Mouse (Mus musculus): ENCODE data around the gene Rnps1.

Gene Rnps1

DNA sequence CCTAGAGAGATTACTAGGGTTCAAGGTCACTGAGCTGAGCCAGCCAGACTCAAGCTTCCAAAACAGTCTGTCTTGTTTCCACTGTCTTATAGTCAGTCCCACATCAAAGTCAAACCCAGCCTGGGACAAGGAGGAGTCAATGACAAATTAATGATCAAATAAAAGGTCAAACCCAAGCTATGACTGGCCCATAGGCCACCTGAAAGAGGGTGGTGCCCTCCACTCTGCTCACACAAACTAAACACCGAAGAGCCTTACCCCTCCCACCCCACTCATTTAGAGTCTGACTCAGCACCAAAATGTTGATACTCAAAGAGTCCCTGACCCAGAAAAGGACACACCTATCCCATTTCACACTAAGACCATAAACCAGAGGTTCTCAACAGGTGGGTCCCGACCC is 39.0 kb downstream of the Rnps1 start:
- TF ChIP-seq GATA4 (IDR thresholded peaks at IDR 0.05; ENCODE audit: insufficient replicate concordance, low read length), result no peak

- TF ChIP-seq GATA4 (IDR thresholded peaks at IDR 0.05; ENCODE audit: insufficient replicate concordance, low read length), result no peak
These were observed 39.9 kb downstream of the Rnps1 start for GRCm38 (mm10) chr17:24454218-24454755.

GRCm38 (mm10) chr17:24454756-24455522 is 40.6 kb downstream of the Rnps1 start:
- peak; percentile 23; the same call in 1 of the 2 replicates for TF ChIP-seq GATA4 (IDR thresholded peaks at IDR 0.05; ENCODE audit: insufficient replicate concordance, low read length)

GRCm38 (mm10) chr17:24461580-24461979 is 47.2 kb downstream of the Rnps1 start:
- TF ChIP-seq GATA4 (IDR thresholded peaks at IDR 0.05; ENCODE audit: insufficient replicate concordance, low read length), result no peak

- TF ChIP-seq GATA4 (IDR thresholded peaks at IDR 0.05; ENCODE audit: insufficient replicate concordance, low read length), result no peak
These were observed 48.6 kb downstream of the Rnps1 start for GRCm38 (mm10) chr17:24462932-24463331.

DNA sequence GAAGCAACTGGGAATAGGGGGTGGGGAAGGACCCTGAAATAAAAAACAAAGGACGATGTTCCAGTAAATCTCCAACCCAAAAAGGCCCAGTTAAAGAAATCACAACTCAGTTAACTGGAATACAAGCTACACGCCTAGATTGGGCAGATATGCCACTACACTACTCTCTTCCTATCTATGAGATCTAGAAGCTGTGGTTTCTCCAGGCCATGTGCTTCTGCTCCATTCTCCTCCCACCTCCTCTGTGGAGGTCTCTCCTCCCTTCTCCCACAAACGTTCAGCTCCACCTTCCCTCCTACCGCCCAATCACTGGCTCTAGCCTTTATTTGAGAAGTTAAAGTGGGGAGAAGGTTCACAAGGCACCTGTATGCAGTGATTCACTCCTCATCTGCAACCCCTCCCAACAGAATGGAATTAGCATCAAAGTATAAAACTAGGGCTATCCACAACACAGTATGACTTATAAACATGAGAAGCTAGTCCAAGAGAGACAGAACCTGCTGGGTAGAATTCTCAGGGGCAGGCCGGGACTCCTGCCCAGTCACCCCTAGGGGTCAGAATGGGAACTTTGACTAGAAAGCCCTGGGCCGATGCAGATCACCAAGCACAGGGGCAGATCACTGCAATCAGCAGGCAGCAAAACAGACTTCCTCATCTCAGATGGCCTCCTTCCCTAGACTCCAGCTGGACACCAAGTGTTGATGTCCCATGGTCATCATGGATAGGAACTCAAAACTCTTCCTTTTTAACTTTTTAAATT is 49.2 kb downstream of the Rnps1 start:
- TF ChIP-seq GATA4 (IDR thresholded peaks at IDR 0.05; ENCODE audit: insufficient replicate concordance, low read length), result no peak

- TF ChIP-seq GATA4 (IDR thresholded peaks at IDR 0.05; ENCODE audit: insufficient replicate concordance, low read length), result no peak
These were observed 54.4 kb downstream of the Rnps1 start for GRCm38 (mm10) chr17:24468636-24469246.

DNA sequence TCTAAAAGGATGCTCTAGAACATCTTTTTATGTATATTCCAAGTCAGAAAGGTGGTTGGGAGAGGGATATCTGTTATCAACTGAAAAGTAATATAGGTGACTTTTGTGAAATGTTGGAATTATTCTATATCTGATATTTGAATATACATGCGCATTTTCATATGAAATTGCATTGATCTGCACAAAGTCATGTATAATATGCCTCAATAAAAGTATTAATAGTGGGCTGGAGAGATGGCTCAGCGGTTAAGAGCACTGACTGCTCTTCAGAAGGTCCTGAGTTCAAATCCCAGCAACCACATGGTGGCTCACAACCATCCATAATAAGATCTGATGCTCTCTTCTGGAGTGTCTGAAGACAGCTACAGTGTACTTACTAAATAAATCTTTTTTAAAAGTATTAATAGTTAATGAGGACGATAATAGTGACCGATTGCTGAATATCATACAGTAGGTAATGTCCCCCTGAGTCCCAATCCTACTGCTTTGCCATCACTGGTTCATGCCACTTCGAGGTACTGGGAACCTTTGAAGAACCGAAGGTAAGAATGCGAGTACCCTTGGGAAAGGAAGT is 55.1 kb downstream of the Rnps1 start:
- no peak for TF ChIP-seq GATA4 (IDR thresholded peaks at IDR 0.05; ENCODE audit: insufficient replicate concordance, low read length)

DNA sequence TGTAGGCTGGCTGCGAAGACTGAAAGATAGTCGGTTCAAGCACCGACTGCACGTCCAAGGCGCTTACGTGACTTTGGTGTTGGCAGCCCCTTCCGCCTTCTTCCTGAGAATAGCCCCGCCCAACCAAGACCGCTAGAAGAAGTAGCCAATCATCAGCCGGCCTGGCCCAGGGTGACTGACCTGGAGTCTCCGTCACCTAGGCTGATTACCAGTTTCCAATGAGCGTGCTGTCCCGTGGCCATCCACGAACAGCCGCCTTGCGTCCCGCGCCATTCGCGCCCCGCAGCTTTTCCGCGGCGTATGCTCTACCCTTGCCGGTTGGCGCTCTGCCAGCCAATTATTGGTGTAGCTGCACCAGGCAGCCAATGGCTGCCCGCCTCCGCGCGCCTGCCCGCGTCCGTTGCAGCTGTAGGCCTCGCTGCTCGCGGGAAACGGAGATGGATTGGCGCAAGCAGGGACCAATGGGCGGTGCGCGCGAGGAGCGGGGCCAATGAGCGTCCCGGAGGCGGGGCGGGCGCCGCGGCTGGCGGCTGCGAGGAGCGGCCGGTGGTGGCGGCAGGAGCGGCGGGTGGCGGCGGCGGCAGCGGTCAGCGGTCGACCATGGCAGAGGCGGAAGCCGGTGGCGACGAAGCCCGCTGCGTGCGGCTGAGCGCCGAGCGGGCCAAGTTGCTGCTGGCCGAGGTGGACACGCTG is 55.7 kb downstream of the Rnps1 start, which contains the start of the genes E4f1 and Pgp:
Gene E4f1 (minus strand): TSS at position 404 of the 693 bp plus-strand sequence.
Gene Pgp (plus strand): TSS at position 483 of the 693 bp plus-strand sequence.
- peak; percentile 49; the same call in 1 of the 2 replicates for TF ChIP-seq GATA4 (IDR thresholded peaks at IDR 0.05; ENCODE audit: insufficient replicate concordance, low read length)

- no peak for TF ChIP-seq GATA4 (IDR thresholded peaks at IDR 0.05; ENCODE audit: insufficient replicate concordance, low read length)
These were observed 56.5 kb downstream of the Rnps1 start for GRCm38 (mm10) chr17:24470701-24471527.

DNA sequence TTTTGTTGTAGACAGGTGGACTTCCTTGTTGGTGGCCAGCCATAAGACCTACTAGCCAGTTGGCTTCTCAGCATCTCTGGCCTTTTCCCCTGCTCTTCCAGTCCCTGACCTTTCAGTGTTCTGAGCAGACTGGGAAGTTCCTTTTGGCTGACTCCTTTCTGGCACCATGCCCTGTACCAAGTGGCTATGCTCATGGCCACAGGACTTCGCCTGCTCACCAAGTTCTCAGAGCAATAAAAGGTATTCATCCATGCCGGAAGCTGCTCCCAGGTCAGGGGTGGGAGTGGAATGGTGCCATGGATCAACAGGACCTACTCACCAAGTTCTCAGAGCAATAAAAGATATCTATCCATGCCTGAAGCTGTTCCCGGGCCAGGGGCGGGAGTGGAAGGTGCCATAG is 58.1 kb downstream of the Rnps1 start:
- TF ChIP-seq GATA4 (IDR thresholded peaks at IDR 0.05; ENCODE audit: insufficient replicate concordance, low read length), result no peak

GRCm38 (mm10) chr17:24473612-24474275 is 59.4 kb downstream of the Rnps1 start, which contains the start of gene Bricd5:
Gene Bricd5, plus strand, starts transcription at chr17:24473884.
- no peak for TF ChIP-seq GATA4 (IDR thresholded peaks at IDR 0.05; ENCODE audit: insufficient replicate concordance, low read length)

DNA sequence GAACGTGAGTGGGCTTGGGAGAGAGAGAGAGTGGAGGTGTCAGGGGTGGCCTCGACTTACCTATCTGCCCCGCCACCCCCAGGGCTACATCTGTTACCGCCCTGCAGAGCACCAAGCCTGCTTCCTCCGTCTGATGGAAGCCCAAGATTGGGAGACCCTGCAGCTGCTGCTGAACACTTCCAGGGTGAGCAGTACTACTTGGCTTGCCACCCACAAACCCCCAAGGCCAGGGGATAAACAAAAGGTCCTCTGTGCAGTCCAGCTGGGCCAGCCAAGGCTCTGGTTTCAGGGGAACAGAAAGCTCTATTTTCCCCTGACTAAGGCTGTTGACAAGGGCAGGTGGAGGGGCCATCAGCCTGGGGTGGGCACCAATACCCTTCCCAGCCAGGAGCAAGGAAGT is 60.2 kb downstream of the Rnps1 start:
- no peak for TF ChIP-seq GATA4 (IDR thresholded peaks at IDR 0.05; ENCODE audit: insufficient replicate concordance, low read length)

Data from liver, adult (tissue).